Mouse (Mus musculus): Measurements from ENCODE around the gene Ugt1a1. TPM values are rescaled to one million over a fixed set of nuclear protein-coding genes. Genes with fewer than 3 reads are reported as not detected.

Ugt1a1 gene
- total RNA-seq, 2 experiments from 2014 or later = not detected

DNA sequence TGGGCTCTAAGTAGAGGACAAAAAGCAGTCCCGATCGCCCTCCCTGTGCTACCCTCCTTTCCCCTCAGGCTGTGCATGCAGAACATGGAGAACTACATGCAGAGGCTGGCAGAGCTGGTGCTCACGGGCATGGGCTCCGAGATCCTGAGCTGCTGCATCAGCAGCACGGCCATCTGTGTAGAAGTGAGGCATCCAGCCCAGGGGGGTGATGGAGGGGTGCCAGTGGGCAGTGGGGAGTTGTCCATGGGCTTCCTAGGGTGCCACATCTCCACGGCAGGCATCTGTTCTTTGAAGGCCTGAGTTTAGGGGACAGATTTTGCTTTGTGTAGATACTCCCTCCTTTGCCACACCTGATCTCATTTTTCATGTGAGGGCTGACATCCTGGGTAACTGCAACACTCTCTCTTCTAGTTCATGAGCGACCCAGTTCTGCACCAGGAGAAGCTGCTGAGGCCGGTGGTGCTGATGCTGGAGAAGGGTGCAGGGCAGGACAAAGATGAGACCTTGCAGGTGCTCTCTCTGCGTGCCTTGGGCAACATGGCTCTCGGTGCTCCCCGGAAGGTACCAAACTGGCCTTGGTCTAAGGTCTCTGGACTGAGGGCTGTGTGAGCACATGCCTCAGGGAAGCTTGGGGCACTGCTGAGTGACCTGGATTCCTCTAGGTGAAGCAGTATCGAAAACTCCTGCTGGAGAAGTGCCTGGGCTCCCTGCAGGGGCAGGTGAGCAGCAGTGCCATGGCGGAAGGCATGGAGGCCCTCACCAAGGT lies 44.4 kb downstream of the Ugt1a1 start:
- DNase-seq = no peak
- intact Hi-C loops (cut with DNase I) = no loop called here

- DNase-seq = no peak
- intact Hi-C loops (cut with DNase I) = no loop called here
Observed at GRCm38 (mm10) chr1:88256886-88257663, 45.3 kb downstream of the Ugt1a1 start.

DNA sequence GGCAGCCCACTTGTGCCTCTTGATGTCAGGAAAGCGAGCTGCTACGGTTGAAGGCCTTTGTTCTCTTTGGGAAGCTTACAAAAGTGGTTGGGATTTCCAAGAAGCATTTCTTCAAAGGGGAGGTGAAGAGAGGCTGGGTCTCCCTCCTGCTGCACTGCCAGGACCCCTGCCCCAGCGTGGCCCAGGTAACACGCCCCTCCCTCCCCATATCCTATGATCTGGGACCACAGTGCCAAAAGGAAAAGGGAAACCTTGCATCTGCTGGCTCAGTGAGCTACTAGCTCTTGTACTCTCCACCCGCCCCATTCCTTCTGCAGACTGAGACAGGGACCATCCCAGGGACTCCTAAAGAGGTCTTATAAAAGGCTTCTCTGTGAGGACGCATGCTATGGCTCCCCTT lies 45.9 kb downstream of the Ugt1a1 start:
- no peak for DNase-seq
- intact Hi-C loops (cut with DNase I) = no loop called here

- intact Hi-C loops (cut with DNase I) = no loop called here
- DNase-seq = no peak
Observed at GRCm38 (mm10) chr1:88258361-88258760, 46.6 kb downstream of the Ugt1a1 start.

DNA sequence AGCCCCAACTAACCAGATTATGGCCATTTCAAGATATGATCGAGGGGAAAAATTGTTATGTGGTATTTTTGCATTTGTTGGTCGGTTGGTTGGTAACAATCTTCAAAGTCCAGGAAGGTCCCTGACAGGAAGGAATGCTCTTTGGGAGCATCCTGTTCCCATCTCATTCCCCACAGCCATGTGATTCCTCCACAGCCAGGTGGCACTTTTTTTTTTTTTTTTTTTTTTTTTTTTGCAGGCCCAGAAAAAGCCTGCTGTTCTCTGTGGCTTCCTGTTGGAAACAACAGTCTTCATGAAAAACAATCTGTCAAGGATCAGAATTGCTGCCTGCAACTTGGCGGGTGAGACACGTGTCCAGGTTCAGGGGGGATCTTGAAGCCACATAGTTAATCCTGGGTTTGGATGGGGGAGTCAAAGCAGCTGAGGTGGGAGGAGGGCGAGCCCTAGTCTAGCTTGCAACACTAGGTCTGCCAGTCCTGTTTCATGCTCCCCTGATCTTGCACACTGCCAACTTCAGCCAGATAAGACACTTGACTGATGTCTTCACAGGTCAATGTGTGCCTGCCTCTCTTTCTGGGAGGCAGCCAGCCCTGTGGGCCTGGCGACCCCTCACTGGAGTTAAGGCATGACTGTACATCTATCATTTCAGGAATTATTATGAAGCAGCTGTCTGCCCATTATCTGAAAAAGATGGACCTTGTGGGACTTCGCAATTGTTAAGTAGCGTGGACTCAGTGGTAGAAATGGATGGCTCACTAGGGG lies 47.3 kb downstream of the Ugt1a1 start:
- intact Hi-C loops (cut with DNase I) = no loop called here

GRCm38 (mm10) chr1:88259643-88260024 lies 47.9 kb downstream of the Ugt1a1 start:
- intact Hi-C loops (cut with DNase I) = no loop called here
- DNase-seq = no peak

More for the DNA sequence above, 47.3 kb downstream of the Ugt1a1 start:
- DNase-seq = peak; percentile 59 to 70

- intact Hi-C loops (cut with DNase I) = no loop called here
- peak; percentile 52 to 55 for DNase-seq
Observed at GRCm38 (mm10) chr1:88260114-88260513, 48.4 kb downstream of the Ugt1a1 start.

- intact Hi-C loops (cut with DNase I) = no loop called here
- no peak for DNase-seq
Observed at GRCm38 (mm10) chr1:88260604-88261377, 49.0 kb downstream of the Ugt1a1 start.

GRCm38 (mm10) chr1:88261706-88262105 lies 49.9 kb downstream of the Ugt1a1 start:
- intact Hi-C loops (cut with DNase I) = no loop called here
- DNase-seq = no peak

GRCm38 (mm10) chr1:88262255-88262654 lies 50.5 kb downstream of the Ugt1a1 start:
- peak; percentile 61 to 63 for DNase-seq
- intact Hi-C loops (cut with DNase I) = no loop called here

GRCm38 (mm10) chr1:88262961-88263360 lies 51.2 kb downstream of the Ugt1a1 start:
- intact Hi-C loops (cut with DNase I) = no loop called here
- DNase-seq = no peak

- no peak for DNase-seq
- intact Hi-C loops (cut with DNase I) = no loop called here
Observed at GRCm38 (mm10) chr1:88263778-88264177, 52.0 kb downstream of the Ugt1a1 start.

GRCm38 (mm10) chr1:88264237-88264868 lies 52.6 kb downstream of the Ugt1a1 start:
- intact Hi-C loops (cut with DNase I) = no loop called here
- no peak for DNase-seq

DNA sequence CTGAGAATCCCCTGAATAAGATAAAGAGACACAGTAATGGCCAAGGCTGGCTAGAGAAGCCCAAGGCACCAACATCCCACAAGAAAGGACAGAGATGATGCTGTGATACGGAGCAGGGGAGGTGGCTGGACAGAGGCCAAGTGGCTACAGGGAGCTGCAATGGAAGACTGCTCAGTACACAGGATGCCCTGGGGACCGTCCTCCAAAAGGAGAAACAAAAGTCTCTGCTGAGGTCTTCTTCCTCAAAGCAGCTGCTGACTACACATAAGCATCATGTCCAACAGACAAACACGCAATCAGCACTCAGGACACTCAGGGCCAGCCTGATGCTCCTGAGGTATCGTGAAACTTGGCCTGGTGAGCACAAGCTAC lies 53.1 kb downstream of the Ugt1a1 start:
- no peak for DNase-seq
- intact Hi-C loops (cut with DNase I) = no loop called here

- DNase-seq = no peak
- intact Hi-C loops (cut with DNase I) = no loop called here
Observed at GRCm38 (mm10) chr1:88266123-88266522, 54.4 kb downstream of the Ugt1a1 start.

- intact Hi-C loops (cut with DNase I) = no loop called here
- no peak for DNase-seq
Observed at GRCm38 (mm10) chr1:88267489-88267888, 55.7 kb downstream of the Ugt1a1 start.

GRCm38 (mm10) chr1:88268070-88268469 lies 56.3 kb downstream of the Ugt1a1 start:
- intact Hi-C loops (cut with DNase I) = no loop called here
- DNase-seq = no peak
